Mouse (Mus musculus): ENCODE measurements around the gene Hils1. TPM values are rescaled to one million over a fixed set of nuclear protein-coding genes. Genes with fewer than 3 reads are reported as not detected.

The Hils1 gene
- 0.25 and 0.61 TPM in 2 replicates for polyA plus RNA-seq (2014; fragmentation: Nextera tagmentation; extraction: Ambion mirVana)

GRCm38 (mm10) chr11:94967419-94967818 lies at the start of gene Hils1:
Gene Hils1 (plus strand): TSS chr11:94967593.
- Histone ChIP-seq H3K9me3 (ENCODE audit: control insufficient read depth, low read length) (no peaks in the 10 kb centered on the region), H3K4me3 (ENCODE audit: low read depth, low read length) (no peak within 1 kb of the TSS), H3K27ac (replicated peaks; ENCODE audit: low read depth, low read length) (no peak within 1 kb of the TSS), H3K9ac (ENCODE audit: low read depth, low read length) (no peak within 1 kb of the TSS), H3K36me3 (ENCODE audit: control insufficient read depth, insufficient read depth, low read length) (no peaks in the 10 kb centered on the region), H3K4me2 (ENCODE audit: low read depth, low read length) (no peak within 1 kb of the TSS), H3K27me3 (replicated peaks; ENCODE audit: control insufficient read depth, insufficient read depth, low read length) (no peaks in the 10 kb centered on the region), H3K4me1 (ENCODE audit: control insufficient read depth, insufficient read depth, low read length) (peaks cover 8% of the 10 kb centered on the region; the same call in 1 of the 2 replicates)
- 34% methylated on average over 4 of the region's 4 CpGs for WGBS
- no peak for DNase-seq (ENCODE audit: low spot score)
- ATAC-seq (ENCODE audit: low read depth) = no peak

- Histone ChIP-seq H3K4me1 (ENCODE audit: control insufficient read depth, insufficient read depth, low read length) (peaks cover 33% of the 10 kb centered on the region), H3K9me3 (ENCODE audit: control insufficient read depth, low read length) (no peaks in the 10 kb centered on the region), H3K27me3 (replicated peaks; ENCODE audit: control insufficient read depth, insufficient read depth, low read length) (no peaks in the 10 kb centered on the region), H3K4me3 (ENCODE audit: low read depth, low read length) (no peak overlapping the region), H3K4me2 (ENCODE audit: low read depth, low read length) (no peak overlapping the region), H3K36me3 (ENCODE audit: control insufficient read depth, insufficient read depth, low read length) (no peaks in the 10 kb centered on the region), H3K9ac (ENCODE audit: low read depth, low read length) (no peak overlapping the region), H3K27ac (replicated peaks; ENCODE audit: low read depth, low read length) (peak overlapping the region; percentile 62)
- ATAC-seq (ENCODE audit: low read depth) = no peak
- WGBS = 66% methylated on average over 6 of the region's 6 CpGs
- no peak for DNase-seq (ENCODE audit: low spot score)
Observed at GRCm38 (mm10) chr11:94917717-94918116, 49.7 kb upstream of the Hils1 start.

GRCm38 (mm10) chr11:94920996-94921401 lies 46.4 kb upstream of the Hils1 start:
- no peak for DNase-seq (ENCODE audit: low spot score)

GRCm38 (mm10) chr11:94924977-94925376 lies 42.4 kb upstream of the Hils1 start:
- Histone ChIP-seq H3K4me1 (ENCODE audit: control insufficient read depth, insufficient read depth, low read length) (peaks cover 23% of the 10 kb centered on the region), H3K9ac (ENCODE audit: low read depth, low read length) (no peak overlapping the region), H3K36me3 (ENCODE audit: control insufficient read depth, insufficient read depth, low read length) (no peaks in the 10 kb centered on the region), H3K4me2 (ENCODE audit: low read depth, low read length) (no peak overlapping the region), H3K4me3 (ENCODE audit: low read depth, low read length) (no peak overlapping the region), H3K27me3 (replicated peaks; ENCODE audit: control insufficient read depth, insufficient read depth, low read length) (no peaks in the 10 kb centered on the region), H3K27ac (replicated peaks; ENCODE audit: low read depth, low read length) (no peak overlapping the region), H3K9me3 (ENCODE audit: control insufficient read depth, low read length) (no peaks in the 10 kb centered on the region)
- WGBS = 92% methylated on average over 4 of the region's 4 CpGs
- DNase-seq (ENCODE audit: low spot score) (no peak), ATAC-seq (ENCODE audit: low read depth) (no peak)

More at GRCm38 (mm10) chr11:94920996-94921401, 46.4 kb upstream of the Hils1 start:
- Histone ChIP-seq H3K4me3 (ENCODE audit: low read depth, low read length) (no peak overlapping the region), H3K36me3 (ENCODE audit: control insufficient read depth, insufficient read depth, low read length) (no peaks in the 10 kb centered on the region), H3K4me2 (ENCODE audit: low read depth, low read length) (no peak overlapping the region), H3K9ac (ENCODE audit: low read depth, low read length) (no peak overlapping the region), H3K9me3 (ENCODE audit: control insufficient read depth, low read length) (no peaks in the 10 kb centered on the region), H3K4me1 (ENCODE audit: control insufficient read depth, insufficient read depth, low read length) (peaks cover 18% of the 10 kb centered on the region; the same call in 1 of the 2 replicates), H3K27me3 (replicated peaks; ENCODE audit: control insufficient read depth, insufficient read depth, low read length) (no peaks in the 10 kb centered on the region), H3K27ac (replicated peaks; ENCODE audit: low read depth, low read length) (no peak overlapping the region)
- WGBS = 29% methylated on average over 6 of the region's 6 CpGs
- ATAC-seq (ENCODE audit: low read depth) = no peak

- H3K36me3 ChIP-seq (ENCODE audit: control insufficient read depth, insufficient read depth, low read length) = no peaks in the 10 kb centered on the region
- 58% methylated on average over 11 of the region's 11 CpGs for WGBS
- H3K4me3 ChIP-seq (ENCODE audit: low read depth, low read length) = no peak overlapping the region
- H3K27ac ChIP-seq (replicated peaks; ENCODE audit: low read depth, low read length) = 0 out of 2 replicates have a peak overlapping the region, but pooled peaks have one; percentile 31
- no peaks in the 10 kb centered on the region for H3K9me3 ChIP-seq (ENCODE audit: control insufficient read depth, low read length)
- no peak overlapping the region for H3K9ac ChIP-seq (ENCODE audit: low read depth, low read length)
- peak; percentile 27 for DNase-seq (ENCODE audit: low spot score)
- no peak overlapping the region for H3K4me2 ChIP-seq (ENCODE audit: low read depth, low read length)
- ATAC-seq (ENCODE audit: low read depth) = no peak
- peaks cover 29% of the 10 kb centered on the region for H3K4me1 ChIP-seq (ENCODE audit: control insufficient read depth, insufficient read depth, low read length)
- no peaks in the 10 kb centered on the region for H3K27me3 ChIP-seq (replicated peaks; ENCODE audit: control insufficient read depth, insufficient read depth, low read length)
Observed at GRCm38 (mm10) chr11:94926431-94926830, 41.0 kb upstream of the Hils1 start.

GRCm38 (mm10) chr11:94927771-94928291 lies 39.6 kb upstream of the Hils1 start:
- Histone ChIP-seq H3K4me1 (ENCODE audit: control insufficient read depth, insufficient read depth, low read length) (peaks cover 38% of the 10 kb centered on the region), H3K36me3 (ENCODE audit: control insufficient read depth, insufficient read depth, low read length) (no peaks in the 10 kb centered on the region), H3K4me3 (ENCODE audit: low read depth, low read length) (no peak overlapping the region), H3K4me2 (ENCODE audit: low read depth, low read length) (0 out of 2 replicates have a peak overlapping the region, but pooled peaks have one; percentile 39), H3K27ac (replicated peaks; ENCODE audit: low read depth, low read length) (peak overlapping the region; percentile 94), H3K9ac (ENCODE audit: low read depth, low read length) (peak overlapping the region; percentile 5; the same call in 1 of the 2 replicates), H3K9me3 (ENCODE audit: control insufficient read depth, low read length) (no peaks in the 10 kb centered on the region), H3K27me3 (replicated peaks; ENCODE audit: control insufficient read depth, insufficient read depth, low read length) (no peaks in the 10 kb centered on the region)
- DNase-seq (ENCODE audit: low spot score) (peak; percentile 52), ATAC-seq (ENCODE audit: low read depth) (no peak)
- 13% methylated on average over 5 of the region's 5 CpGs for WGBS

GRCm38 (mm10) chr11:94928820-94929219 lies 38.6 kb upstream of the Hils1 start:
- Histone ChIP-seq H3K9me3 (ENCODE audit: control insufficient read depth, low read length) (no peaks in the 10 kb centered on the region), H3K9ac (ENCODE audit: low read depth, low read length) (peak overlapping the region; percentile 47), H3K27me3 (replicated peaks; ENCODE audit: control insufficient read depth, insufficient read depth, low read length) (no peaks in the 10 kb centered on the region), H3K36me3 (ENCODE audit: control insufficient read depth, insufficient read depth, low read length) (no peaks in the 10 kb centered on the region), H3K4me1 (ENCODE audit: control insufficient read depth, insufficient read depth, low read length) (peaks cover 45% of the 10 kb centered on the region), H3K27ac (replicated peaks; ENCODE audit: low read depth, low read length) (peak overlapping the region; percentile 94), H3K4me2 (ENCODE audit: low read depth, low read length) (peak overlapping the region; percentile 39), H3K4me3 (ENCODE audit: low read depth, low read length) (peak overlapping the region; percentile 10; the same call in 1 of the 2 replicates)
- ATAC-seq (ENCODE audit: low read depth) (peak; percentile 94), DNase-seq (ENCODE audit: low spot score) (peak; percentile 96)
- 7% methylated on average over 7 of the region's 13 CpGs for WGBS

- DNase-seq (ENCODE audit: low spot score) (peak; percentile 26), ATAC-seq (ENCODE audit: low read depth) (no peak)
- H3K36me3 ChIP-seq (ENCODE audit: control insufficient read depth, insufficient read depth, low read length) = no peaks in the 10 kb centered on the region
- peaks cover 53% of the 10 kb centered on the region for H3K4me1 ChIP-seq (ENCODE audit: control insufficient read depth, insufficient read depth, low read length)
- H3K4me3 ChIP-seq (ENCODE audit: low read depth, low read length) = no peak overlapping the region
- peak overlapping the region; percentile 94 for H3K27ac ChIP-seq (replicated peaks; ENCODE audit: low read depth, low read length)
- H3K9me3 ChIP-seq (ENCODE audit: control insufficient read depth, low read length) = no peaks in the 10 kb centered on the region
- WGBS = 27% methylated on average over 9 of the region's 9 CpGs
- no peak overlapping the region for H3K9ac ChIP-seq (ENCODE audit: low read depth, low read length)
- H3K4me2 ChIP-seq (ENCODE audit: low read depth, low read length) = peak overlapping the region; percentile 39; the same call in 1 of the 2 replicates
- H3K27me3 ChIP-seq (replicated peaks; ENCODE audit: control insufficient read depth, insufficient read depth, low read length) = no peaks in the 10 kb centered on the region
Observed at GRCm38 (mm10) chr11:94929599-94929998, 37.8 kb upstream of the Hils1 start.

- H3K4me3 ChIP-seq (ENCODE audit: low read depth, low read length) = no peak overlapping the region
- peaks cover 59% of the 10 kb centered on the region for H3K4me1 ChIP-seq (ENCODE audit: control insufficient read depth, insufficient read depth, low read length)
- no peaks in the 10 kb centered on the region for H3K27me3 ChIP-seq (replicated peaks; ENCODE audit: control insufficient read depth, insufficient read depth, low read length)
- no peak overlapping the region for H3K9ac ChIP-seq (ENCODE audit: low read depth, low read length)
- no peaks in the 10 kb centered on the region for H3K36me3 ChIP-seq (ENCODE audit: control insufficient read depth, insufficient read depth, low read length)
- no peak overlapping the region for H3K4me2 ChIP-seq (ENCODE audit: low read depth, low read length)
- H3K27ac ChIP-seq (replicated peaks; ENCODE audit: low read depth, low read length) = peak overlapping the region; percentile 94
- DNase-seq (ENCODE audit: low spot score) (peak; percentile 6), ATAC-seq (ENCODE audit: low read depth) (no peak)
- H3K9me3 ChIP-seq (ENCODE audit: control insufficient read depth, low read length) = no peaks in the 10 kb centered on the region
- WGBS = 30% methylated on average over 4 of the region's 4 CpGs
Observed at GRCm38 (mm10) chr11:94930151-94930550, 37.2 kb upstream of the Hils1 start.
